Mouse (Mus musculus) regulatory T cell (primary cell): ENCODE data around the gene Tbx10.
"Not testable (repeated sequence)": the region's sequence is repeated elsewhere in the genome, so short reads cannot be mapped to it uniquely, and the experiment has no call there.

Experiments
- in situ Hi-C: fragments of 300-600 bp; cut with MboI, MseI; formaldehyde crosslinking; loops from one replicate; pipeline ENCODE4 v1.15.1; 2025; ENCODE audit warnings: high pct_unique_total_duplicates

The Tbx10 gene

GRCm38 (mm10) chr19:3992416-3992815 is at the start of gene Tbx10:
Tbx10 (plus strand) TSS chr19:3992752.
- in situ Hi-C loops, result no loop called here

GRCm38 (mm10) chr19:3942986-3943735 is 49.4 kb upstream of the Tbx10 start:
- in situ Hi-C loops, result no loop called here

GRCm38 (mm10) chr19:3945872-3946564 is 46.5 kb upstream of the Tbx10 start:
- in situ Hi-C loops, result no loop called here

GRCm38 (mm10) chr19:3946715-3947114 is 45.8 kb upstream of the Tbx10 start:
- in situ Hi-C loops, result no loop called here

- in situ Hi-C loops, result no loop called here
Observed at GRCm38 (mm10) chr19:3947813-3948212, 44.7 kb upstream of the Tbx10 start.

- in situ Hi-C loops, result no loop called here
Observed at GRCm38 (mm10) chr19:3948546-3948945, 44.0 kb upstream of the Tbx10 start.

- in situ Hi-C loops, result no loop called here
Observed at GRCm38 (mm10) chr19:3950331-3950730, 42.2 kb upstream of the Tbx10 start.

GRCm38 (mm10) chr19:3951461-3951860 is 41.1 kb upstream of the Tbx10 start:
- in situ Hi-C loops, result no loop called here

GRCm38 (mm10) chr19:3952099-3952498 is 40.5 kb upstream of the Tbx10 start:
- in situ Hi-C loops, result no loop called here

GRCm38 (mm10) chr19:3955033-3955432 is 37.5 kb upstream of the Tbx10 start:
- in situ Hi-C loops, result no loop called here

GRCm38 (mm10) chr19:3955804-3956203 is 36.7 kb upstream of the Tbx10 start:
- in situ Hi-C loops, result no loop called here

GRCm38 (mm10) chr19:3957296-3958036 is 35.1 kb upstream of the Tbx10 start:
- in situ Hi-C loops, result not testable (repeated sequence)

GRCm38 (mm10) chr19:3958470-3958869 is 34.1 kb upstream of the Tbx10 start, which contains the start of gene Aldh3b3:
Aldh3b3 (plus strand) TSS chr19:3958645.
- in situ Hi-C loops, result no loop called here

- in situ Hi-C loops, result no loop called here
Observed at GRCm38 (mm10) chr19:3959030-3959429, 33.5 kb upstream of the Tbx10 start.

GRCm38 (mm10) chr19:3960211-3960610 is 32.3 kb upstream of the Tbx10 start:
- in situ Hi-C loops, result no loop called here

- in situ Hi-C loops, result not testable (repeated sequence)
Observed at GRCm38 (mm10) chr19:3961805-3962204, 30.7 kb upstream of the Tbx10 start.

- in situ Hi-C loops, result no loop called here
Observed at GRCm38 (mm10) chr19:3962469-3962868, 30.1 kb upstream of the Tbx10 start.

GRCm38 (mm10) chr19:3964030-3964429 is 28.5 kb upstream of the Tbx10 start:
- in situ Hi-C loops, result no loop called here

GRCm38 (mm10) chr19:3966330-3967075 is 26.0 kb upstream of the Tbx10 start:
- in situ Hi-C loops, result no loop called here

GRCm38 (mm10) chr19:3967258-3967657 is 25.3 kb upstream of the Tbx10 start:
- in situ Hi-C loops, result no loop called here

GRCm38 (mm10) chr19:3972229-3972628 is 20.3 kb upstream of the Tbx10 start, which contains the start of gene Aldh3b2:
Aldh3b2 (plus strand) TSS chr19:3972328.
- in situ Hi-C loops, result no loop called here

- in situ Hi-C loops, result not testable (repeated sequence)
Observed at GRCm38 (mm10) chr19:3974608-3975007, 17.9 kb upstream of the Tbx10 start.
